In the genomic region with DNA sequence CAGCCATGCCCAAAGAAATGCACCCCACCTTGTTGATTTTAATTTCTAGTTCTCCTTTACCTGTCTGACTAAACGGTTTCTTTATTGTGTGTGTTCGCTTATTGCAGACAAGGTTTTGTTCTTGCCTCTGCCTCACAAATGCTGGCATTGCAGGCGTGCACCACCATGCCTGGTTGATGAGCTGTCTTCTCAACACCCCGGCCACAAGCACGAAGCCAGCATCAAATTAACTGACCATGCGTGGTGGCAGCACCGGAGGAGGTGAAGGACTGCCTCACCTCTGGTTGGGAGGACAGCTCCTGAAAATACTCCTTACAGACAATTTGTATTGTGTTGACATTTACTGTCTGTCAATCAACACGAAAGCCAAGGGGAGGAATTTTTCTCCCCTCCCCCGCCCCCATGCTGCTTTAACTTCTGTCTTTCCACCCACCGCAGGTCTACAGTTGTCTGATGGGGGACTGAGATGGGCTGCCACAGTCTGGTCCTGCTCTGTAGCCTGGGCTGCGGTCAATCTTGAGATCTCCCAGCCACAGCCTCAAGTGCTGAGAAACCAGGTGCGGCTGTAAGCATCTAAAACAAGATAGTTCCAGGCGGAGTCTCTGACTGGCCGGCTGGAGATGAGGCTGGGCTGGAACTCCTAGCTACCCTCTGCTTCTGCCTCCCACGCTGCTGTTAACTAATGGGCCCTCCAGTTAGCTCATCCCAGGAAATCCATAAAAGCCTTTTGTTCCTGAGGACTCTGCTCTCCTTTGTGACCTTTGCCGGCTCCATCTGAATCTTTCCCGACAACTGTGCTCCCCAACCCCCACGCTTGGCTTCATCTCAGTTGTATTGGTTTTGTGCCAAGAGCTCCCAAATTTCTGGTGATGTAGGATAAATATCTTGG, we compare ENCODE assay signal across 7 mouse cellular contexts. TPM values are rescaled to one million over a fixed set of nuclear protein-coding genes. Genes with fewer than 3 reads are reported as not detected.
DNase-seq lines count a peak whose midpoint lies in the region; ATAC-seq lines count a peak whose summit lies in the region.

Gene Rps10, minus strand, starts transcription at position 538 of the 889 bp plus-strand sequence.

- 43% methylated on average over 18 of the region's 18 CpGs for WGBS in embryonic facial prominence, embryonic 13.5 days
- WGBS in heart, embryonic 13.5 days, result 49% methylated on average over 18 of the region's 18 CpGs
- 50% methylated on average over 18 of the region's 18 CpGs for WGBS in midbrain, embryonic 15.5 days

- H3K4me1 ChIP-seq in embryonic facial prominence, embryonic 13.5 days, result peaks cover 36% of the 10 kb centered on the region
- H3K4me1 ChIP-seq in heart, embryonic 13.5 days, result peaks cover 52% of the 10 kb centered on the region
- H3K4me1 ChIP-seq in midbrain, embryonic 15.5 days, result peaks cover 28% of the 10 kb centered on the region

- H3K4me2 ChIP-seq in embryonic facial prominence, embryonic 13.5 days, result peak within 1 kb of the TSS; percentile 88
- peak within 1 kb of the TSS; percentile 93 for H3K4me2 ChIP-seq in heart, embryonic 13.5 days
- peak within 1 kb of the TSS; percentile 57 for H3K4me2 ChIP-seq in midbrain, embryonic 15.5 days

- H3K9me3 ChIP-seq in embryonic facial prominence, embryonic 13.5 days, result no peaks in the 10 kb centered on the region
- no peaks in the 10 kb centered on the region for H3K9me3 ChIP-seq in heart, embryonic 13.5 days
- H3K9me3 ChIP-seq in midbrain, embryonic 15.5 days, result no peaks in the 10 kb centered on the region

- peak within 1 kb of the TSS; percentile 99 for H3K9ac ChIP-seq in embryonic facial prominence, embryonic 13.5 days
- H3K9ac ChIP-seq in heart, embryonic 13.5 days, result peak within 1 kb of the TSS; percentile 74; the same call in 1 of the 2 replicates
- 0 out of 2 replicates have a peak within 1 kb of the TSS, but pooled peaks have one; percentile 36 for H3K9ac ChIP-seq in midbrain, embryonic 15.5 days

- ATAC-seq in CD4-positive, CD25-positive, alpha-beta regulatory T cell, adult 4 months, result no peak
- no peak for ATAC-seq in embryonic facial prominence, embryonic 13.5 days (ENCODE audit: insufficient number of reproducible peaks, insufficient read depth, low FRiP score, low TSS enrichment, low read depth)
- no peak for ATAC-seq in heart, embryonic 13.5 days (ENCODE audit: extremely low read depth, insufficient number of reproducible peaks, low FRiP score, low TSS enrichment)
- no peak for ATAC-seq in midbrain, embryonic 15.5 days (replicated peaks)

- H3K4me3 ChIP-seq in embryonic facial prominence, embryonic 13.5 days, result peak within 1 kb of the TSS; percentile 95
- H3K4me3 ChIP-seq in heart, embryonic 13.5 days, result peak within 1 kb of the TSS; percentile 98
- peak within 1 kb of the TSS; percentile 59 for H3K4me3 ChIP-seq in midbrain, embryonic 15.5 days

- DNase-seq in ES-CJ7 (ENCODE audit: low read depth, low spot score), result peak; percentile 82
- DNase-seq in left cerebral cortex, adult 8-10 months (ENCODE audit: low spot score in 2 of 2), result no peak
- DNase-seq in urinary bladder, postnatal 4 days (ENCODE audit: low spot score in 2 of 2), result no peak

- peak within 1 kb of the TSS; percentile 91 for H3K27ac ChIP-seq in embryonic facial prominence, embryonic 13.5 days
- H3K27ac ChIP-seq in heart, embryonic 13.5 days (replicated peaks), result peak within 1 kb of the TSS; percentile 87
- H3K27ac ChIP-seq in midbrain, embryonic 15.5 days, result peak within 1 kb of the TSS; percentile 87

- no peaks in the 10 kb centered on the region for H3K27me3 ChIP-seq in embryonic facial prominence, embryonic 13.5 days
- no peaks in the 10 kb centered on the region for H3K27me3 ChIP-seq in heart, embryonic 13.5 days (replicated peaks)
- H3K27me3 ChIP-seq in midbrain, embryonic 15.5 days (replicated peaks), result no peaks in the 10 kb centered on the region

- H3K36me3 ChIP-seq in embryonic facial prominence, embryonic 13.5 days, result peaks cover 25% of the 10 kb centered on the region
- peaks cover 28% of the 10 kb centered on the region for H3K36me3 ChIP-seq in heart, embryonic 13.5 days
- H3K36me3 ChIP-seq in midbrain, embryonic 15.5 days (replicated peaks), result peaks cover 4% of the 10 kb centered on the region; the same call in 1 of the 2 replicates

RNA-seq across cellular contexts. Expression of gene Rps10, which starts in this region (rescaled TPM):
- polyA plus RNA-seq in CD4-positive, CD25-positive, alpha-beta regulatory T cell, adult 4 months (2017; shearing (Covaris generic)), result 1,000 to 10,000 TPM; 1,603 to 1,674 TPM
- polyA plus RNA-seq in embryonic facial prominence, embryonic 13.5 days (2015; fragmentation: Nextera tagmentation; extraction: Ambion mirVana), result 1,114 and 1,137 TPM in 2 replicates
- polyA plus RNA-seq in heart, embryonic 13.5 days (2015; fragmentation: Nextera tagmentation; extraction: Ambion mirVana), result 600 and 606 TPM in 2 replicates
- 100 to 1,000 TPM; 424 to 529 (median 492) TPM for total RNA-seq in left cerebral cortex, adult 8-10 months (2022)
- polyA plus RNA-seq in midbrain, embryonic 15.5 days (2015; fragmentation: Nextera tagmentation; extraction: Ambion mirVana), result 417 and 421 TPM in 2 replicates

Comparison
In these comparisons a context has a peak if more than half of its experiments do, and no peak if none do; other contexts are left out.
1. H3K9ac ChIP-seq: peak in every context shown above with its lines; median percentile 99 in embryonic facial prominence, embryonic 13.5 days; 74 in heart, embryonic 13.5 days; 36 in midbrain, embryonic 15.5 days.